Mouse (Mus musculus) heart, postnatal 0 days (tissue): ENCODE data around the gene Ezh1.

ENCODE experiments used
- CTCF ChIP-seq: IDR thresholded peaks from 2 replicates; pipeline ENCODE4 v1.5.1; 2016; ENCODE audit warnings: antibody characterized with exemption, control low read depth, low read depth
- EP300 ChIP-seq: IDR thresholded peaks from 2 replicates; pipeline ENCODE4 v1.6.1; 2016; ENCODE audit warnings: antibody characterized with exemption, low read depth

DNA sequence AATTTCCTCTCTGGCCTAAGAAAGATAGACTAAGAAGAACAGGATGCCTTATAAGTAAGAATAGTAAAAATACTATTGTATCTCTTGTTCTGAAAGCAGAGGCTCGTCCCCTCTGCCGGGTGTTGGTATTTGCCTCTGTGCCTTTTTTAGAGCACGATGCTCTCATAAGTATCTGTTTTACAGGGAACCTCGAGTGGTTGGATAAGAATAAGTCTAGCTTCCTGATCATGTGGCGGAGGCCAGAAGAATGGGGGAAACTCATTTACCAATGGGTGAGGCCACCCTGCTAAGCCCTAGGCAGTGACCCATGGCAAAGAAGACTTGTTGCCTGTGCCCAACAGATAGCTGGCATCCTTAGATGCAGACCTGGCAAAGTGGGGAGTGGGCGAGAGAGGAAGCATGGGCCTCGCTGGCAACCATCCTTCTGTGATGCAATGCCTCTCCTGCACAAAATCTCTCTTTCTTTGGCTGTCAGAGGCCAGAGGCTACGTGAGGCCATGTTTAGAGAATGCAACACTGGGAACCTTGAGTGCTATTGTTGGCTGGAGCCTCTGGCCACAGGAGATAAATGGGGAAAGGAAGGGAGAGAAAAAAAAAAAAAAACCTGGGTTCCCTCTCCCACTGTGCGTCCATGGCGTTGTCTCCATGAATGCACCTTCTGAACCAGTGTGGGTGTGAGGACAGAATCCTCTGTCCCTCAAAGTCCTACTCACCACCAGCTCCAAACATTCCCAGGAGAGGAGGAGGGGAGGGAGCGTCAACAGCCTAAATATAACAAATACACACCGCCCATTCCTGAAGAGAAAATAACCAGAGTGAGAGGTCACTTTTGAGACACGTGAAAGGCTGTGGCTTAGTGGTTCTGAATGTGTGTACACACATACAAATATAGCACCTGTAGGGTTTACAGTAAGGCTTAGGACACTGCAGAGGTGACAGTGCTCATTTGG lies 29.8 kb upstream of the Ezh1 start:
- TF ChIP-seq CTCF (no peak), EP300 (no peak; the same call in 1 of the 2 replicates)
